Mouse (Mus musculus): ENCODE data around the gene Fhad1. TPM values are rescaled to one million over a fixed set of nuclear protein-coding genes. Genes with fewer than 3 reads are reported as not detected.

Fhad1 gene
- polyA plus RNA-seq, 1 experiment from 2014 or later, result 6.5 TPM

DNA sequence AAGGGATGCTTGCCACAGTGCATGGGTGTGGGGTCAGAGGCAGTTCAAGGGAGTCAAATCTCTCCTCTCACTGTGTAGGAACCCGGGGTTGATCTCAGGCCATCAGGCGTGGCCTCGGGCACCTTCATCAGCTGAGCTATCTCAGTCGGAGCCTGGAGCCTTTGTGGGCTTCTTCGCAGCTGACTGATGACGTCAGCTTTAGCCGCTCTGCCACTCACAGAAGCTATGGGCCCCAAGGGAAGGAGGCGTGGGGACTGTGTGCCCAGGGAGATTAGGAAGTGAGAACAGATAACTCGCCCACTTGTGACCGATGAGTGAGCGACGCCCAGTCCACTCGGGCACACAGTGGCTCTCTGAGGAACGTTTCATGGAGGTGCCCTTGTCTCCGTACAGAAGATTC, 2.8 kb upstream of the Fhad1 start:
- no peaks in the 10 kb centered on the region for H3K36me3 ChIP-seq (ENCODE audit: control insufficient read depth, insufficient read depth, low read length)
- peaks cover 3% of the 10 kb centered on the region for H3K27me3 ChIP-seq (replicated peaks; ENCODE audit: control insufficient read depth, insufficient read depth, low read length)
- no peak overlapping the region for H3K4me3 ChIP-seq (ENCODE audit: low read length)
- no peak overlapping the region for H3K4me2 ChIP-seq (ENCODE audit: low read length)
- no peak overlapping the region for H3K27ac ChIP-seq (ENCODE audit: low read depth, low read length)
- H3K9ac ChIP-seq (ENCODE audit: low read depth, low read length), result no peak overlapping the region
- no peak for ATAC-seq
- 62% methylated on average over 15 of the region's 15 CpGs for WGBS
- no peaks in the 10 kb centered on the region for H3K9me3 ChIP-seq (ENCODE audit: control insufficient read depth, low read length)
- peaks cover 11% of the 10 kb centered on the region for H3K4me1 ChIP-seq (ENCODE audit: control insufficient read depth, insufficient read depth, low read depth, low read length)

- no peaks in the 10 kb centered on the region for H3K27me3 ChIP-seq (replicated peaks; ENCODE audit: control insufficient read depth, insufficient read depth, low read length)
- H3K9ac ChIP-seq (ENCODE audit: low read depth, low read length), result no peak overlapping the region
- no peaks in the 10 kb centered on the region for H3K36me3 ChIP-seq (ENCODE audit: control insufficient read depth, insufficient read depth, low read length)
- no peak overlapping the region for H3K4me2 ChIP-seq (ENCODE audit: low read length)
- no peak overlapping the region for H3K4me3 ChIP-seq (ENCODE audit: low read length)
- H3K27ac ChIP-seq (ENCODE audit: low read depth, low read length), result no peak overlapping the region
- no peaks in the 10 kb centered on the region for H3K9me3 ChIP-seq (ENCODE audit: control insufficient read depth, low read length)
- ATAC-seq, result no peak
- peaks cover 11% of the 10 kb centered on the region for H3K4me1 ChIP-seq (ENCODE audit: control insufficient read depth, insufficient read depth, low read depth, low read length)
- whole genome bisulfite sequencing, result 91% methylated on average over 13 of the region's 13 CpGs
Measured at GRCm38 (mm10) chr4:142011236-142011635, 3.6 kb downstream of the Fhad1 start.

DNA sequence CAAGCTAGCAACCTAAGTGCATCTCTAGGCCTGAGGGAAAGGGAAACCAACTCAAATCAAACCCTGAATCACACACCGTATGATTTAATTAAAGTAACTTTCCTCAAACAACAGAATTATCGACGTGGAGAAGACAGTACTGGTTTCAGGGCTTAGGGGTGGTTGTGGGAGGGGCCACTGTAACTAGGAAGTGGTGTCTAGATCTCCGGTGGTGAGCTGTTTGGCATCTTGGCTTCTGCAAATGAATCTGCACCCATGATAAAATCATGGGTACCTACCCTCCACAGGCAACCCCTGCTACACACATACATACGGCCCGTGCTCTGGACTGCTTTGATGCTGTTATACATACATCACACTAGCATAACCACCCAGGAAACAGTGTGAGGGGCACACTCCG, 4.4 kb downstream of the Fhad1 start:
- Histone ChIP-seq H3K36me3 (ENCODE audit: control insufficient read depth, insufficient read depth, low read length) (no peaks in the 10 kb centered on the region), H3K9me3 (ENCODE audit: control insufficient read depth, low read length) (no peaks in the 10 kb centered on the region), H3K4me1 (ENCODE audit: control insufficient read depth, insufficient read depth, low read depth, low read length) (peaks cover 10% of the 10 kb centered on the region), H3K9ac (ENCODE audit: low read depth, low read length) (no peak overlapping the region), H3K27me3 (replicated peaks; ENCODE audit: control insufficient read depth, insufficient read depth, low read length) (no peaks in the 10 kb centered on the region), H3K4me3 (ENCODE audit: low read length) (no peak overlapping the region), H3K4me2 (ENCODE audit: low read length) (no peak overlapping the region), H3K27ac (ENCODE audit: low read depth, low read length) (no peak overlapping the region)
- no peak for ATAC-seq
- WGBS, result 85% methylated on average over 7 of the region's 7 CpGs

- WGBS, result 80% methylated on average over 11 of the region's 11 CpGs
- Histone ChIP-seq H3K4me3 (ENCODE audit: low read length) (no peak overlapping the region), H3K27ac (ENCODE audit: low read depth, low read length) (no peak overlapping the region), H3K27me3 (replicated peaks; ENCODE audit: control insufficient read depth, insufficient read depth, low read length) (no peaks in the 10 kb centered on the region), H3K4me2 (ENCODE audit: low read length) (no peak overlapping the region), H3K9me3 (ENCODE audit: control insufficient read depth, low read length) (no peaks in the 10 kb centered on the region), H3K36me3 (ENCODE audit: control insufficient read depth, insufficient read depth, low read length) (no peaks in the 10 kb centered on the region), H3K9ac (ENCODE audit: low read depth, low read length) (no peak overlapping the region), H3K4me1 (ENCODE audit: control insufficient read depth, insufficient read depth, low read depth, low read length) (peaks cover 4% of the 10 kb centered on the region; the same call in 1 of the 2 replicates)
- ATAC-seq, result no peak
Measured at GRCm38 (mm10) chr4:142008206-142008605, 6.7 kb downstream of the Fhad1 start.

DNA sequence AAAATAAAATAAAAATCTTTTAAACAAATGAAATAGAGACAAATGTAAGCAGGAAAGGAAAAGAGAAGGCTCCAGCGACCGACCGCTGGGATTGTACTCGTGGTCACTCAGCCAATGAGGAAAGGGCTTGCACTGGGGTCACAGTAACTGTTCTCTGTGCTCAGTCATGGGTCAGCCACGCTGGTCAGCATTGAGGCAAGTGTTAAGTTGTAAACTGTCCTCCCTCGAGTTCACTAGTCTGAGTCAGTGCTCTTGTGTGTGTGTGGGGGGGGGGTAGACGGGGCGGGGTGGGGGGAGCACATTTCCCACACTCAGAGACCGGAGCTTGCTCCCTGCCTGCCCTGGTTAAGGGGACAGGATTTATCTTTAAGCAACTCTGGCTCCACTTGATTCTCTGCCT, 14.3 kb downstream of the Fhad1 start:
- WGBS, result 58% methylated on average over 9 of the region's 9 CpGs
- no peaks in the 10 kb centered on the region for H3K9me3 ChIP-seq (ENCODE audit: control insufficient read depth, low read length)
- no peak overlapping the region for H3K27ac ChIP-seq (ENCODE audit: low read depth, low read length)
- H3K36me3 ChIP-seq (ENCODE audit: control insufficient read depth, insufficient read depth, low read length), result no peaks in the 10 kb centered on the region
- no peak overlapping the region for H3K9ac ChIP-seq (ENCODE audit: low read depth, low read length)
- no peak overlapping the region for H3K4me3 ChIP-seq (ENCODE audit: low read length)
- ATAC-seq, result no peak
- no peaks in the 10 kb centered on the region for H3K27me3 ChIP-seq (replicated peaks; ENCODE audit: control insufficient read depth, insufficient read depth, low read length)
- no peak overlapping the region for H3K4me2 ChIP-seq (ENCODE audit: low read length)
- H3K4me1 ChIP-seq (ENCODE audit: control insufficient read depth, insufficient read depth, low read depth, low read length), result peaks cover 4% of the 10 kb centered on the region; the same call in 1 of the 2 replicates

GRCm38 (mm10) chr4:141999494-142000074, 15.3 kb downstream of the Fhad1 start:
- H3K27me3 ChIP-seq (replicated peaks; ENCODE audit: control insufficient read depth, insufficient read depth, low read length), result no peaks in the 10 kb centered on the region
- no peak overlapping the region for H3K27ac ChIP-seq (ENCODE audit: low read depth, low read length)
- 51% methylated on average over 7 of the region's 7 CpGs for WGBS
- H3K4me1 ChIP-seq (ENCODE audit: control insufficient read depth, insufficient read depth, low read depth, low read length), result 0 out of 2 replicates have a peak, but pooled peaks cover 3% of the 10 kb centered on the region
- no peak overlapping the region for H3K4me3 ChIP-seq (ENCODE audit: low read length)
- no peaks in the 10 kb centered on the region for H3K9me3 ChIP-seq (ENCODE audit: control insufficient read depth, low read length)
- no peak overlapping the region for H3K9ac ChIP-seq (ENCODE audit: low read depth, low read length)
- no peak overlapping the region for H3K4me2 ChIP-seq (ENCODE audit: low read length)
- no peaks in the 10 kb centered on the region for H3K36me3 ChIP-seq (ENCODE audit: control insufficient read depth, insufficient read depth, low read length)
- no peak for ATAC-seq

- peak overlapping the region; percentile 34 for H3K4me3 ChIP-seq (ENCODE audit: low read length)
- no peaks in the 10 kb centered on the region for H3K9me3 ChIP-seq (ENCODE audit: control insufficient read depth, low read length)
- H3K9ac ChIP-seq (ENCODE audit: low read depth, low read length), result peak overlapping the region; percentile 24
- peak; percentile 92 for ATAC-seq
- 22% methylated on average over 11 of the region's 11 CpGs for WGBS
- 0 out of 2 replicates have a peak, but pooled peaks cover 3% of the 10 kb centered on the region for H3K4me1 ChIP-seq (ENCODE audit: control insufficient read depth, insufficient read depth, low read depth, low read length)
- H3K36me3 ChIP-seq (ENCODE audit: control insufficient read depth, insufficient read depth, low read length), result no peaks in the 10 kb centered on the region
- H3K27ac ChIP-seq (ENCODE audit: low read depth, low read length), result no peak overlapping the region
- H3K27me3 ChIP-seq (replicated peaks; ENCODE audit: control insufficient read depth, insufficient read depth, low read length), result no peaks in the 10 kb centered on the region
- peak overlapping the region; percentile 53 for H3K4me2 ChIP-seq (ENCODE audit: low read length)
Measured at GRCm38 (mm10) chr4:141998282-141998821, 16.5 kb downstream of the Fhad1 start.

- Histone ChIP-seq H3K9ac (ENCODE audit: low read depth, low read length) (no peak overlapping the region), H3K4me2 (ENCODE audit: low read length) (no peak overlapping the region), H3K4me3 (ENCODE audit: low read length) (no peak overlapping the region), H3K36me3 (ENCODE audit: control insufficient read depth, insufficient read depth, low read length) (no peaks in the 10 kb centered on the region), H3K27me3 (replicated peaks; ENCODE audit: control insufficient read depth, insufficient read depth, low read length) (no peaks in the 10 kb centered on the region; the same call in 1 of the 2 replicates), H3K4me1 (ENCODE audit: control insufficient read depth, insufficient read depth, low read depth, low read length) (0 out of 2 replicates have a peak, but pooled peaks cover 3% of the 10 kb centered on the region), H3K9me3 (ENCODE audit: control insufficient read depth, low read length) (no peaks in the 10 kb centered on the region), H3K27ac (ENCODE audit: low read depth, low read length) (no peak overlapping the region)
- no peak for ATAC-seq
- WGBS, result 76% methylated on average over 3 of the region's 3 CpGs
Measured at GRCm38 (mm10) chr4:141996880-141997279, 18.0 kb downstream of the Fhad1 start.

DNA sequence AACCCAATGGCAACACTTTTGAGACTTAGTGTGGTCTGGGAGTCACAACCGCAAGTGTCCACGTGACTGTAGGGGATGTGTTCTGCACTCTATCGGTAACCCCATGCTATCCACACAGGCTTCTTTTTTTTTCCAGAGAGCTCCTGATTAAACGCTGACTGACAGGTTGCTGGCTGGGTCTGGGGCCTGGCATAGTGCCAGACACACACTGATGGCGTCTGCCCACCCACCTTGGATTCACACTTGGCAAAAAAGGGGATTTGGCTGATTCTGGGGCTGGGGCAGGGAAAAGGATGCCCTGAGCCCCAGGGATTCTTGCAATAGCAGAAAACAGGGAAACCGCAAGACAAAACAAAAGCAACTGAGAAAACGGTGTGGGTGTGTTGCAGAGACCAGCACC, 18.8 kb downstream of the Fhad1 start:
- ATAC-seq, result no peak
- Histone ChIP-seq H3K9ac (ENCODE audit: low read depth, low read length) (no peak overlapping the region), H3K27ac (ENCODE audit: low read depth, low read length) (no peak overlapping the region), H3K36me3 (ENCODE audit: control insufficient read depth, insufficient read depth, low read length) (no peaks in the 10 kb centered on the region), H3K9me3 (ENCODE audit: control insufficient read depth, low read length) (no peaks in the 10 kb centered on the region), H3K27me3 (replicated peaks; ENCODE audit: control insufficient read depth, insufficient read depth, low read length) (no peaks in the 10 kb centered on the region; the same call in 1 of the 2 replicates), H3K4me2 (ENCODE audit: low read length) (no peak overlapping the region), H3K4me1 (ENCODE audit: control insufficient read depth, insufficient read depth, low read depth, low read length) (0 out of 2 replicates have a peak, but pooled peaks cover 3% of the 10 kb centered on the region), H3K4me3 (ENCODE audit: low read length) (no peak overlapping the region)
- WGBS, result 63% methylated on average over 7 of the region's 7 CpGs

Data from hindbrain, embryonic 16.5 days (tissue).